Mouse (Mus musculus) lung, postnatal 0 days (tissue): ENCODE measurements around the gene Osgep. TPM values are rescaled to one million over a fixed set of nuclear protein-coding genes. Genes with fewer than 3 reads are reported as not detected.

Experiments used
- ATAC-seq: fragments of 200-750 bp; cut with Nextera tagmentation; 2 replicates; pipeline ENCODE4 v1.8.0; 2017; ENCODE audit warnings: moderate library complexity
- DNase-seq: peaks from one replicate; pipeline ENCODE4 v3.0.0-alpha.2; 2016; ENCODE audit warnings: low spot score
- H3K27ac ChIP-seq: fragments of 300-500 bp; sonication (generic); 2 replicates; pipeline ENCODE4 v1.5.1; 2014; ENCODE audit warnings: antibody characterized with exemption, mild to moderate bottlenecking, low read length, mixed read lengths
- H3K27me3 ChIP-seq: fragments of 300-500 bp; sonication (generic); replicated peaks from 2 replicates; pipeline ENCODE4 v1.6.1; 2014; ENCODE audit warnings: low read length, mixed read lengths; ENCODE audit not compliant: insufficient read depth
- H3K36me3 ChIP-seq: fragments of 300-500 bp; sonication (generic); 2 replicates; pipeline ENCODE4 v1.6.1; 2014; ENCODE audit warnings: low read length, mixed read lengths; ENCODE audit not compliant: insufficient read depth
- H3K4me1 ChIP-seq: fragments of 300-500 bp; sonication (generic); 2 replicates; pipeline ENCODE4 v1.6.1; 2014; ENCODE audit warnings: antibody characterized with exemption, low read depth, low read length, mixed read lengths; ENCODE audit not compliant: insufficient read depth
- H3K4me2 ChIP-seq: fragments of 300-500 bp; sonication (generic); replicated peaks from 2 replicates; pipeline ENCODE4 v1.6.1; 2014; ENCODE audit warnings: low read depth, mild to moderate bottlenecking, low read length, moderate library complexity, mixed read lengths
- H3K4me3 ChIP-seq: fragments of 300-500 bp; sonication (generic); 2 replicates; pipeline ENCODE4 v1.5.1; 2014; ENCODE audit warnings: low read depth, low read length
- H3K9ac ChIP-seq: fragments of 300-500 bp; sonication (generic); replicated peaks from 2 replicates; pipeline ENCODE4 v1.6.1; 2014; ENCODE audit warnings: low read depth, mild to moderate bottlenecking
- H3K9me3 ChIP-seq: fragments of 300-500 bp; sonication (generic); 2 replicates; pipeline ENCODE4 v1.6.1; 2016; ENCODE audit warnings: low read length, mixed read lengths
- CTCF ChIP-seq: IDR thresholded peaks from 2 replicates; pipeline ENCODE4 v1.5.1; 2016; ENCODE audit warnings: antibody characterized with exemption, mild to moderate bottlenecking
- EP300 ChIP-seq: IDR thresholded peaks from 2 replicates; pipeline ENCODE4 v1.6.1; 2016; ENCODE audit warnings: antibody characterized with exemption, mild to moderate bottlenecking, control low read depth
- WGBS: fragments of 180-500 bp; shearing (Covaris S2); extraction: QIAGEN DNeasy Blood & Tissue Kit; methylation state at CpG from one replicate; pipeline ENCODE4 v1.1.7; 2014; 5-methylcytosine and 5-hydroxymethylcytosine counted together
- polyA plus RNA-seq: library from polyadenylated mRNA; unstranded; fragments of >200 nt; fragmentation: Nextera tagmentation; extraction: Ambion mirVana; gene quantifications from 2 replicates; pipeline ENCODE4 v1.2.1, GENCODE M21; 2015

The Osgep gene
- polyA plus RNA-seq, 1 experiment from 2014 or later, result 102 TPM

GRCm38 (mm10) chr14:50897374-50897765 lies 27.3 kb downstream of the Osgep start, which contains the start of gene Klhl33:
TSS of gene Klhl33 (minus strand) at chr14:50897507.
- peak within 1 kb of the TSS; percentile 30 for H3K4me3 ChIP-seq
- H3K27me3 ChIP-seq, result no peaks in the 10 kb centered on the region
- ATAC-seq, result no peak
- 53% methylated on average over 7 of the region's 7 CpGs for WGBS
- peak within 1 kb of the TSS; percentile 63 for H3K27ac ChIP-seq
- no peak for DNase-seq
- no peaks in the 10 kb centered on the region for H3K36me3 ChIP-seq
- peak within 1 kb of the TSS; percentile 24; the same call in 1 of the 2 replicates for H3K9ac ChIP-seq
- peak within 1 kb of the TSS; percentile 62 for H3K4me2 ChIP-seq
- peaks cover 4% of the 10 kb centered on the region for H3K4me1 ChIP-seq
- H3K9me3 ChIP-seq, result no peaks in the 10 kb centered on the region
- TF ChIP-seq EP300, result no peak
- no peak for TF ChIP-seq CTCF

GRCm38 (mm10) chr14:50896747-50897373 lies 27.8 kb downstream of the Osgep start:
- H3K27ac ChIP-seq, result peak overlapping the region; percentile 63
- no peaks in the 10 kb centered on the region for H3K27me3 ChIP-seq
- WGBS, result 18% methylated on average over 23 of the region's 23 CpGs
- peak overlapping the region; percentile 24; the same call in 1 of the 2 replicates for H3K9ac ChIP-seq
- no peaks in the 10 kb centered on the region for H3K9me3 ChIP-seq
- DNase-seq, result no peak
- H3K36me3 ChIP-seq, result no peaks in the 10 kb centered on the region
- H3K4me1 ChIP-seq, result peaks cover 4% of the 10 kb centered on the region
- 0 out of 2 replicates have a peak, but pooled peaks have one; percentile 13 for ATAC-seq
- H3K4me2 ChIP-seq, result peak overlapping the region; percentile 62
- H3K4me3 ChIP-seq, result peak overlapping the region; percentile 30
- TF ChIP-seq CTCF (no peak), EP300 (no peak)

- 16% methylated on average over 19 of the region's 19 CpGs for WGBS
- ATAC-seq (peak; percentile 82), DNase-seq (peak; percentile 90)
- TF ChIP-seq CTCF (no peak), EP300 (no peak)
- peaks cover 4% of the 10 kb centered on the region for H3K4me1 ChIP-seq
- peak overlapping the region; percentile 63 for H3K27ac ChIP-seq
- H3K4me3 ChIP-seq, result peak overlapping the region; percentile 30
- peak overlapping the region; percentile 62 for H3K4me2 ChIP-seq
- H3K9me3 ChIP-seq, result no peaks in the 10 kb centered on the region
- H3K36me3 ChIP-seq, result no peaks in the 10 kb centered on the region
- H3K9ac ChIP-seq, result peak overlapping the region; percentile 24; the same call in 1 of the 2 replicates
- H3K27me3 ChIP-seq, result no peaks in the 10 kb centered on the region
Measured at GRCm38 (mm10) chr14:50895985-50896746, 28.5 kb downstream of the Osgep start.

DNA sequence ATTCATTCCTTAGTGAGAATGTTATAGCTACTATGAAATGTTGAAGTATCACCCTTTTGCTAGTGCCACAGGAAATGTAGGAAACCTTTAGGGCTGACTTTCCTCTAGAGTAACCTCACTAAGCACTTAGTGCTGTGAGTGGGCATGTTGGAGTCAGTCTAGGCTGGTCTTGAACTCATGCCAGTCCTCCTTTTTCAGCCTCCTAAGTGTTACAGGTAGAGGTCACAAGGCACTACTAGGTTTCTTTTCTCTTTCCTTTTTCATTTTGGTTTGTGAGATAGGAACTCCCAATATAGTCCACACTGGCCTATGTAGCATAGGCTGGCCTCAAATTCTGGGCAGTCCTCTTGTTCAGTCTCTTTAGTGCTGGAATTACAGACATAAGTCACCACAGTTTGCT lies 29.3 kb downstream of the Osgep start:
- ATAC-seq, result no peak
- Histone ChIP-seq H3K4me1 (peaks cover 4% of the 10 kb centered on the region), H3K9ac (no peak overlapping the region), H3K36me3 (no peaks in the 10 kb centered on the region), H3K9me3 (no peaks in the 10 kb centered on the region), H3K27ac (no peak overlapping the region), H3K4me2 (no peak overlapping the region), H3K4me3 (no peak overlapping the region), H3K27me3 (no peaks in the 10 kb centered on the region)
- DNase-seq, result no peak
- TF ChIP-seq CTCF, result no peak
- TF ChIP-seq EP300, result no peak

- ATAC-seq, result no peak
- H3K27me3 ChIP-seq, result no peaks in the 10 kb centered on the region
- no peak overlapping the region for H3K4me3 ChIP-seq
- peaks cover 4% of the 10 kb centered on the region for H3K4me1 ChIP-seq
- peak; percentile 25 for DNase-seq
- no peak overlapping the region for H3K4me2 ChIP-seq
- TF ChIP-seq EP300 (no peak), CTCF (no peak)
- WGBS, result 61% methylated on average over 22 of the region's 22 CpGs
- no peak overlapping the region for H3K27ac ChIP-seq
- H3K9me3 ChIP-seq, result no peaks in the 10 kb centered on the region
- H3K36me3 ChIP-seq, result no peaks in the 10 kb centered on the region
- H3K9ac ChIP-seq, result no peak overlapping the region
Measured at GRCm38 (mm10) chr14:50892541-50893459, 31.9 kb downstream of the Osgep start.

- Histone ChIP-seq H3K4me2 (no peak overlapping the region), H3K27me3 (no peaks in the 10 kb centered on the region), H3K9me3 (no peaks in the 10 kb centered on the region), H3K9ac (no peak overlapping the region), H3K27ac (no peak overlapping the region), H3K4me1 (peaks cover 4% of the 10 kb centered on the region), H3K36me3 (no peaks in the 10 kb centered on the region), H3K4me3 (no peak overlapping the region)
- WGBS, result 84% methylated on average over 7 of the region's 7 CpGs
- DNase-seq, result no peak
- no peak for ATAC-seq
- TF ChIP-seq CTCF, result no peak
- TF ChIP-seq EP300, result no peak
Measured at GRCm38 (mm10) chr14:50892091-50892490, 32.6 kb downstream of the Osgep start.
